Mouse (Mus musculus): Measurements from ENCODE around the gene Eif3i. TPM values are rescaled to one million over a fixed set of nuclear protein-coding genes. Genes with fewer than 3 reads are reported as not detected.
A peak's percentile ranks its signal among the peaks of the same experiment; 100 is the strongest.

Gene Eif3i
- polyA plus RNA-seq, 1 experiment from 2014 or later = 161 TPM

DNA sequence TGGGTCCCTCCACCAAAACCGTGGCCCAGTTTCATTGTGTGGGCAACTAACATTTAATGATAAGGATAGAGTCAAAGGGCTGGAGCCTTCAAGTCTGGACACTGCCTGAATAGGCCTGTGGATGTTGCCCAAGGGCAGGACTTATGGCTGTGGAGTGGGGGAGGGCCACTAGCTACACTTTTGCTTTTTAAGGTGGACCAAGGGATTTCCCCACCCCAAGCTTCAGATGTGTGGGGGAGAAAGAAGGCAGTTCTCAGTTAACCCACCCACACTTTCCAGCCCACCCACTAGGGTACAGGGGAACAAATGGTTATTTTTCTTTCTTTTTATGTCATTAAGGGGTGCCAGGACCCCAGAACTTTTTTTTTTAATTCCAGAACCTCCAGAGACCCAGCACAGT, 16.1 kb downstream of the Eif3i start:
- Histone ChIP-seq H3K4me1 (ENCODE audit: insufficient read depth, low read depth, low read length) (peaks cover 6% of the 10 kb centered on the region; the same call in 1 of the 2 replicates), H3K27ac (ENCODE audit: low read length) (peak overlapping the region; percentile 82; the same call in 1 of the 2 replicates), H3K4me2 (replicated peaks; ENCODE audit: low read depth, low read length) (peak overlapping the region; percentile 69), H3K27me3 (replicated peaks; ENCODE audit: insufficient read depth, low read length) (no peaks in the 10 kb centered on the region), H3K9ac (replicated peaks; ENCODE audit: low read depth) (peak overlapping the region; percentile 36), H3K36me3 (ENCODE audit: insufficient read depth, low read length) (no peaks in the 10 kb centered on the region), H3K9me3 (ENCODE audit: low read length) (no peaks in the 10 kb centered on the region), H3K4me3 (ENCODE audit: low read depth, low read length) (peak overlapping the region; percentile 45; the same call in 1 of the 2 replicates)
- DNase-seq (ENCODE audit: low spot score) = peak; percentile 36
- WGBS = 83% methylated on average over 1 of the region's 1 CpGs
- TF ChIP-seq EP300 (IDR thresholded peaks at IDR 0.05) (no peak), CTCF (IDR thresholded peaks at IDR 0.05) (no peak)
- peak; percentile 38 for ATAC-seq

DNA sequence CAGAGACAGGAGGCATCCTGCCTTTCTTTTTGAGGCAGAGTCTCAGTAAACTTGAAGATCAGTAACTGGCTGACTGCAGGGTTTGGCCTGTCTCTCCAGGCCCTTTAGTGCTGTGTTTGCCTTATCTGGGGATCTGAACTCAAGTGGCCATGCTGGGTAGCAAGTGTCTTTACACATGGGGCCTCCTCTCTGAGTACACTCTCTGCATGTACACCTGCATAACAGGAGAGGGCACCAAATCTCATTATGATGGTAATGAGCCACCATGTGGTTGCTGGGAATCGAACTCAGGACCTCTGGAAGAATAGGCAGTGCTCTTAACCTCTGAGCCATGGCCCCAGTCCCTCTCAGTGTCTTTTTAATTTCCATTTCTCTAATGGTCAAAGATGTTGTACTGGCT, 18.2 kb downstream of the Eif3i start:
- Histone ChIP-seq H3K4me3 (ENCODE audit: low read depth, low read length) (no peak overlapping the region), H3K27me3 (replicated peaks; ENCODE audit: insufficient read depth, low read length) (no peaks in the 10 kb centered on the region), H3K36me3 (ENCODE audit: insufficient read depth, low read length) (no peaks in the 10 kb centered on the region), H3K9ac (replicated peaks; ENCODE audit: low read depth) (no peak overlapping the region), H3K27ac (ENCODE audit: low read length) (no peak overlapping the region), H3K4me2 (replicated peaks; ENCODE audit: low read depth, low read length) (no peak overlapping the region), H3K4me1 (ENCODE audit: insufficient read depth, low read depth, low read length) (peaks cover 6% of the 10 kb centered on the region; the same call in 1 of the 2 replicates), H3K9me3 (ENCODE audit: low read length) (no peaks in the 10 kb centered on the region)
- ATAC-seq (no peak), DNase-seq (ENCODE audit: low spot score) (no peak)
- TF ChIP-seq EP300 (IDR thresholded peaks at IDR 0.05) = no peak
- no peak for TF ChIP-seq CTCF (IDR thresholded peaks at IDR 0.05)
- WGBS = 86% methylated on average over 1 of the region's 1 CpGs

DNA sequence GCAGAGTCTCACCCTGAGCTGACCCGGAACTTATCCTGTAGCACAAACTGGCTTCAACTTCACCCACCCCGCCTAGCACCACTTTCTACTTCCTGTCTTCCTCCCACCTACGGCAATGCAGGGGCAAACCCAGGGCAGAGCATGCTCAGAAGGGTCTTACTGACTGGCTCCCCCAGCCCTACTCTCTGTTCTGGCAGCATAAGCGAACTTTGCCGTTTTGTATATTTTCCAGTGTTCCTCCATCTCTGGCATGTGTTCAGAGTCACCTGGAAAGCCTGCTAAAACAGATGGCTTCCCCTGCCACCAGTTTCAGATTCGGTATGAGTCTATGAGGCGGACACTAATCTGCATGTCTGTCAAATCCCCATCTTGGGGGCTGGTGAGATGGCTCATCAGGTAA, 20.1 kb downstream of the Eif3i start:
- ATAC-seq = no peak
- H3K27ac ChIP-seq (ENCODE audit: low read length) = no peak overlapping the region
- no peak overlapping the region for H3K4me3 ChIP-seq (ENCODE audit: low read depth, low read length)

DNA sequence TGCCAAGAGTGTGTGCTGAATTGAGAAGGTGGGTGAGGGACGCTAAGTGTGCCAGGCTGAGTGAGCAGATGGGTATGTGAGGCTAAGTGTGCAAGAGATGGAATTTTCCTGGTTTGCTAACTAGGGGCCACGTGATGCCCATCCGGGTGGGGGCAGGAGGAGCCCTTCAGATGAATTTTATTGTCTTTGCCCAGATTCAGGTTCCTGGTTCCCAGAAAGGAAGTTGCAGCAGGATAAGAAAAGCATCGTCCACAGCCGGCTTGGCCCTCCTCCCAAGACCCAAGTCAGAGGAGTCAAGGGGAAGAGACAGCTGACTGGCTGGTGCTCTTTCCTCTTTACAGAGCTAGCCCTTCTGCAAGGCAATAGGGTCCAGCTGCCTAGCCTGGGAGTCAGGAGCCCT, 22.0 kb downstream of the Eif3i start, which contains the start of gene Fam167b:
TSS of gene Fam167b (minus strand) at position 84 of the 400 bp plus-strand sequence.
- no peak for TF ChIP-seq CTCF (IDR thresholded peaks at IDR 0.05)
- no peak for TF ChIP-seq EP300 (IDR thresholded peaks at IDR 0.05)
- Histone ChIP-seq H3K27ac (ENCODE audit: low read length) (peak within 1 kb of the TSS; percentile 43; the same call in 1 of the 2 replicates), H3K4me1 (ENCODE audit: insufficient read depth, low read depth, low read length) (no peaks in the 10 kb centered on the region), H3K36me3 (ENCODE audit: insufficient read depth, low read length) (no peaks in the 10 kb centered on the region), H3K27me3 (replicated peaks; ENCODE audit: insufficient read depth, low read length) (no peaks in the 10 kb centered on the region), H3K4me3 (ENCODE audit: low read depth, low read length) (no peak within 1 kb of the TSS), H3K9ac (replicated peaks; ENCODE audit: low read depth) (no peak within 1 kb of the TSS; the same call in 1 of the 2 replicates), H3K4me2 (replicated peaks; ENCODE audit: low read depth, low read length) (peak within 1 kb of the TSS; percentile 20; the same call in 1 of the 2 replicates), H3K9me3 (ENCODE audit: low read length) (no peaks in the 10 kb centered on the region)
- ATAC-seq (peak; percentile 50), DNase-seq (ENCODE audit: low spot score) (peak; percentile 42)
- WGBS = 53% methylated on average over 5 of the region's 5 CpGs

More for the DNA sequence above, 20.1 kb downstream of the Eif3i start:
- peaks cover 6% of the 10 kb centered on the region; the same call in 1 of the 2 replicates for H3K4me1 ChIP-seq (ENCODE audit: insufficient read depth, low read depth, low read length)
- H3K9ac ChIP-seq (replicated peaks; ENCODE audit: low read depth) = no peak overlapping the region
- H3K27me3 ChIP-seq (replicated peaks; ENCODE audit: insufficient read depth, low read length) = no peaks in the 10 kb centered on the region
- H3K36me3 ChIP-seq (ENCODE audit: insufficient read depth, low read length) = no peaks in the 10 kb centered on the region
- DNase-seq (ENCODE audit: low spot score) = no peak
- 45% methylated on average over 7 of the region's 7 CpGs for WGBS
- H3K9me3 ChIP-seq (ENCODE audit: low read length) = no peaks in the 10 kb centered on the region
- H3K4me2 ChIP-seq (replicated peaks; ENCODE audit: low read depth, low read length) = no peak overlapping the region
- no peak for TF ChIP-seq CTCF (IDR thresholded peaks at IDR 0.05)
- TF ChIP-seq EP300 (IDR thresholded peaks at IDR 0.05) = no peak

DNA sequence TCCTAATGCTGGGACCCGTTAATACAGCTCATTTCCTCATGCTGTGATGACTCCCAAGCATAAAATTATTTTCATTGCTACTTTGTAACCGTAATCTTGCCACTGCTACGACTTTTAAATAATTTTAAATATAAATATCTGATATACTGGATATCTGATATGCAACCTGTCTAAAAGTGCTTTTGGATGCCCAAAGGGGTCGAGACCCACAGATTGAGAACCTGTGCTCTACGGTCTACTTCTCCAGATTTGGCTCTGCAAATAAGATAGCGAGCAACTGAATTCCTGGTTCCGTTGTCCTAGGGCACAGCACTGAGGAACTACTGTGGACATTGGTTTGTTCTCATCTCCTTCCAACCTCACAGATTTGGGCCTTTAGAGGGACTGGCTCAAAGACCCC, 22.8 kb downstream of the Eif3i start:
- 79% methylated on average over 7 of the region's 7 CpGs for WGBS
- peak overlapping the region; percentile 20; the same call in 1 of the 2 replicates for H3K4me2 ChIP-seq (replicated peaks; ENCODE audit: low read depth, low read length)
- H3K4me1 ChIP-seq (ENCODE audit: insufficient read depth, low read depth, low read length) = no peaks in the 10 kb centered on the region
- H3K9ac ChIP-seq (replicated peaks; ENCODE audit: low read depth) = no peak overlapping the region; the same call in 1 of the 2 replicates
- no peak for ATAC-seq
- no peaks in the 10 kb centered on the region for H3K36me3 ChIP-seq (ENCODE audit: insufficient read depth, low read length)
- no peak for TF ChIP-seq CTCF (IDR thresholded peaks at IDR 0.05)
- TF ChIP-seq EP300 (IDR thresholded peaks at IDR 0.05) = no peak
- DNase-seq (ENCODE audit: low spot score) = no peak
- H3K27me3 ChIP-seq (replicated peaks; ENCODE audit: insufficient read depth, low read length) = no peaks in the 10 kb centered on the region
- no peaks in the 10 kb centered on the region for H3K9me3 ChIP-seq (ENCODE audit: low read length)
- no peak overlapping the region for H3K27ac ChIP-seq (ENCODE audit: low read length)
- H3K4me3 ChIP-seq (ENCODE audit: low read depth, low read length) = no peak overlapping the region

DNA sequence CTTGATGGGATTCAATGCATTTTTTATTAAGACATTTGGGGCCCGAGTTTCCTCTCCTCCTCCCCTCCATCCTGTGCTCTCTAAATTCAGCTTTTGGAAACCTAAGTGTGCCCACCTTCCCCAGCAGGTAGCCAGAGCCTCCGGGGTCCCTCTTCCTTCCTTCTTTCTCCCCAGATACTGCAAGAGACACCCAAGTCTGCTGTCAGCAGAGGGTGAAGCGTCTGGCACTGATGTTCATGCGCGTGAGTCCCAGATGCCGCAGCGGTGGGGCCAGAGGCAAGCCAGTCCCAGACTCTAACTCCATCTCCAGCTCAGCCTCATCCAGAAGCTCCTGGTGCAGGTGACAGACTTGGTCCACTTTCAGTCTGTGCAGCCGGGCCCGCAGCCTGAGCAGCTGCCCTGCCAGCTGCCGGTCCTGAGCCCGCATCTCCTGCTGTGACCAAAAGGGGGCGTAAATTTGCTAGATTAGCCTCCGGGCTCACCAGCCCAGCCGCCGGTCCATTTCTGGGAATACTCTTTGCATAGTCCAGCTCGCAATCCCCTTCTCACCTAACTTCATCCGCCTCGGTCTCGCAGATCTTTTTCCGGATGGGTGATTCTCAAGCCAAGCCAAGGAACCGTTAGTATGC, 23.5 kb downstream of the Eif3i start:
- H3K27me3 ChIP-seq (replicated peaks; ENCODE audit: insufficient read depth, low read length) = no peaks in the 10 kb centered on the region
- H3K27ac ChIP-seq (ENCODE audit: low read length) = no peak overlapping the region
- TF ChIP-seq EP300 (IDR thresholded peaks at IDR 0.05) (no peak), CTCF (IDR thresholded peaks at IDR 0.05) (peak; percentile 75)
- H3K4me3 ChIP-seq (ENCODE audit: low read depth, low read length) = no peak overlapping the region
- DNase-seq (ENCODE audit: low spot score) = peak; percentile 74
- no peaks in the 10 kb centered on the region for H3K4me1 ChIP-seq (ENCODE audit: insufficient read depth, low read depth, low read length)
- 32% methylated on average over 21 of the region's 21 CpGs for WGBS
- peak overlapping the region; percentile 20; the same call in 1 of the 2 replicates for H3K4me2 ChIP-seq (replicated peaks; ENCODE audit: low read depth, low read length)
- peak; percentile 52 for ATAC-seq
- H3K9me3 ChIP-seq (ENCODE audit: low read length) = no peaks in the 10 kb centered on the region
- H3K36me3 ChIP-seq (ENCODE audit: insufficient read depth, low read length) = no peaks in the 10 kb centered on the region
- no peak overlapping the region for H3K9ac ChIP-seq (replicated peaks; ENCODE audit: low read depth)

Data from lung, postnatal 0 days (tissue).